Mouse (Mus musculus) Muller cell, postnatal 12 days (primary cell): ENCODE measurements around the gene Cfap54.
A peak's percentile ranks its signal among the peaks of the same experiment; 100 is the strongest.

Source experiments
- DNase-seq: peaks from one replicate; pipeline ENCODE4 v3.0.0-alpha.2; 2015; ENCODE audit errors: inconsistent ontology term

Gene Cfap54

DNA sequence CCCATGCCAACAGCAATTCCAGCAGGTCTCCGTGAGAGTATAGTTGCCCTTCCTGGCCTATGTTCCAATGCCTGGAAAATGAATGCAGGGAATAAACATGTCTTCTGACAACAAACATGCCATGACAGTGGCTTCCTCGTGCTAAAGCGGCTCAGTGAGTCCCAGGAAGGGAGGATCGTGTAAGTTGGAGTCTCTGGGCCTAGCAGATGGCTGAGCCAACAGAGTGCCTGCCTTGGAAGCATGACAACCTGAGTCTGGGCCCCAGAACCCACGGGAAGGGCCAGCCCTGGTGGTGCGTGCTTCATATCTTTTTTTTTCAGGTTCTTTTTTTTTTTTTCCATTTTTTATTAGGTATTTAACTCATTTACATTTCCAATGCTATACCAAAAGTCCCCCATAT, 27.6 kb downstream of the Cfap54 start:
- DNase-seq = no peak

- no peak for DNase-seq
Observed at GRCm38 (mm10) chr10:93053315-93053714, 28.1 kb downstream of the Cfap54 start.

GRCm38 (mm10) chr10:93051016-93051726, 30.2 kb downstream of the Cfap54 start:
- DNase-seq = peak; percentile 62

GRCm38 (mm10) chr10:93050571-93050970, 30.8 kb downstream of the Cfap54 start:
- DNase-seq = no peak

DNA sequence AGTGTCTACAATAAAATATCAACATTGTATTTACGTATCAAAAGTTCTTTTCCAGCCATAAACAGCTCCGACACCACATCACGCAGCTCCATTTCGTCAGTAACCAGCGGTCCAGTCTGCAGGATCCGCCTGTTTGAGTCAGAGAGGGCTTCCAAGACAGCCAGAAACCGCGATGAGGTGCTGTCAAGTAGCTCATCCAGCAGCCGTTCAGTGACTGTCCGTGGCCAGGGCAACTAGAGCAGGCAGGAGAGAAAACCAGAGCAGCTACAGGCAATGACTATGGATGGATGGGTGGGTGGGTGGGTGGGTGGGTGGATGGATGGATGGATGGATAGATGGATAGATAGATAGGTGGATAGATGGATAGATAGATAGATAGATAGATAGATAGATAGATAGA, 38.2 kb downstream of the Cfap54 start:
- no peak for DNase-seq

- DNase-seq = no peak
Observed at GRCm38 (mm10) chr10:93041850-93042249, 39.6 kb downstream of the Cfap54 start.

DNA sequence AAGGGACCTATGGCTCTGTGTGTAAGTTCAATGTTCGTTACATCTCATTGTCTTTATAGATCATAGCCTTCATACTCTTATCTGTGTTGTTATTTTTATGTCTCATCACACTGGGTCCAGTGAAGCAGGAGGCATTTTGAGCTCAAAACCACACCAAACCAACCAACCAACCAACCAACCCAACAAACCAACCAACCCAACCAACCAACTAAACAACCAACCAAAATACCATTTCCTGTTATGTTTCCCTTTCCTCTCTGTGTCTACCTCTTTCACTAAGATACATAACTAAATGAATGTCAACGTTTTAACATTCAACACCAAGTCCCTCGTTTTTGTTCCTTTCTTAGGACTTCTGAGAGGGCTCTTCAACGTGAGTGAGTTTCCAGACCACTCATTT, 40.0 kb downstream of the Cfap54 start:
- DNase-seq = no peak

DNA sequence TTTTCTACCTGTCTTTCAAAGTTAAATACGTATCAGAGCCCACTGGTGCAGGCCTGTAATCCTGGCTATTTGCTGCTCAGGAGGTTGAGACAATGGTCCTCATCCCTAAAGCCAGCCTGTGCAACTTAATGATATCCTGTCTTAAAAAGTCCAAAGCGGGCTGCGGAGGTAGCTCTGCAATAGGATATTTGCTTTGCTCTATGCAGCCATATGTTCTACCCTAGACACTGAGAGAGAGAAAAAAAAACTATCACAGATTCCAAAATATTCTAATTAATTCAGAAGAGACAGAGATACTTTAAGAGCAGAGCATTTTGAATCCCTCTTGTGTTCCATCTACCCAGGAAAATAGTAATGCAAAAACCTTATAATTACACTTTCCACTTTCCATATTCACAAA, 44.9 kb downstream of the Cfap54 start:
- no peak for DNase-seq

- DNase-seq = no peak
Observed at GRCm38 (mm10) chr10:93035489-93035888, 45.9 kb downstream of the Cfap54 start.

GRCm38 (mm10) chr10:93023295-93023694, 58.1 kb downstream of the Cfap54 start:
- no peak for DNase-seq

DNA sequence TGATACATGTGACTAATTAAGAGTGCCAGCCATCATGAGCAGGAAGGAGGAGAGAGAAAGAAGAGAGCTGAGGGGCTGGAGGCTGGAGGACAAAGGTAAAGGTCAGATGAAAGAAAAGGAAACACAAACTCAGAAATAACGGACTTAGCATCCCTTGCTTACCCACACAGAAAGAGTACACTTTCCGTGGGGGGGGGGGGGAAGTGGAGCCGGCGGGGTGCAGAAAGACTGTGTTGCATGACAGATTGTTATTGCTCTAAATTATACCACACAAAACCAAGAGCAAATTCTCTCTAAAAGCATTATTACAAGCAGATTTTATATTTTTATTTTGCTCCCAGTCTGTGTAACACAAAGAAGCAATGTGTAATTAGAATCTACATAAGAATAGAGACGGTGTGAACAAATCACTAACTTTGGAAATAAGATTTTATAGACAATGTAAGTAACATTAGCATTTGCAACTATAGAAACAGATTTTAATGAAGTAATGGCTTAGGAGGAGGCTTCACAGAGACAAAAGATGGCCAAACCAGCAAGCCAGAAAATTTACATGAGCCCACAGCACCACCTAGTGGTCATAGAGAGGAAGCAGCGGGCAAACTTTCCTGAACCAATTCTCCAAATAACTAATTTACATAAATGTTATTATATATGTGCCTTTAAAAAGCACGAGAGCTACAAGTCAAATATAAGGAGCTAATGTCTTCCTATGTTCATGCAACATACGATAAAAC, 67.2 kb downstream of the Cfap54 start:
- DNase-seq = peak; percentile 40

DNA sequence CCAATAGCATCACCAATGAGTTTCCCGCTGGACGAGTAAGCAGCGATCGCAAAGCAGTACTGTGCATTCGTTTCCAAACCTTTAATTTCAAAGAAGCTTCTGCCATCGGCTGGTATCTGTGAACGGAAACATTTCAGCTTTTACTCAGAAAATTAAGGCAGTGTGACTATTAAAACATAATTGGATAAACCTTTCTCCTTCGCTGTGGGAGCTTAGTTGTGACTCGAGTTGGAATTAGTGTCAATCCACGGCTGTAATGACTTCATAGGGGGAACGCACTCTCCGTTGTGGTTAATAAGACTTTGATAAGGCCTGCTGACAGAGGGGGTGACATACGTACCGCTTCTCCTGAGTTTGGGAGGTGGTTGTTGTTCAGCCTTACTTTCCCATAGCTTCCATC, 70.3 kb downstream of the Cfap54 start:
- no peak for DNase-seq

DNA sequence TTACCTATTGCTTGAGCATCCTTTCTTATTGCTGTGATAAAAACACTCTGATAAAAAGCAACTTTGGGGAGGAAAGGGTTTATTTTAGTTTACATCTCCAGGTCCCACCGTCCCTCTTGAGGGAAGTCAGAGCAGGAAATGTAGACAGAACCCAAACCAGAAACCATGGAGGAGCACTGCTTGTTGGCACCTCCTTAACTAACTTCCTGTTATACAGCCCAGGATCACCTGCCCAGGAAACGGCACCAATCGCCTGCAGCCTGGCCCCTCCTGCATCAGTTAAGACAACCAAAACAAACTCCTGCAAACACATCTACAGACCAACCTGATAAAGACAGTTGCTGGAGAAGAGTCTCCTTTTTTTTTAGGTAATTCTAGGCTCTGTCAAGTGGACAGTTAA, 74.4 kb downstream of the Cfap54 start:
- no peak for DNase-seq

- DNase-seq = no peak
Observed at GRCm38 (mm10) chr10:93006405-93006804, 75.0 kb downstream of the Cfap54 start.

GRCm38 (mm10) chr10:92998536-92998935, 82.9 kb downstream of the Cfap54 start:
- no peak for DNase-seq

DNA sequence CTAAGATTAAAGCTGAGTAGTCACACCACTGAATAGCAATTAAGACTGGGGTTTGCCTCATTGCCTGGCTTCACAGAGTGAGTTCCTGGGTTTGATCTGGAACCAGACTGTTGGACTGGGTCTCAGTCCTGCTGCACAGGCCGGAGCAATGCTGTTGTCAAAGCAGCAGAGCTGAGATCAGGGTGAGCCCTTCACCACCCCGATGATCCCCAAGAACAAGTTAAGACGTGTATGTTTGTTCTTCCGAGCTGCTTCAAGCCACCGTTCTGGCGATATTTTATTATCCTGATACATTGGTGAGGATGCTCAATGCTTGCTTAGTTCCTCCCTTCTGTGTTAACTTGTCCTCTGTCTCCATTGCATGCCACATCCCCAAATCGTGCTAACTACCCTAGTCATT, 86.2 kb downstream of the Cfap54 start:
- DNase-seq = no peak

- no peak for DNase-seq
Observed at GRCm38 (mm10) chr10:92994340-92994739, 87.1 kb downstream of the Cfap54 start.

DNA sequence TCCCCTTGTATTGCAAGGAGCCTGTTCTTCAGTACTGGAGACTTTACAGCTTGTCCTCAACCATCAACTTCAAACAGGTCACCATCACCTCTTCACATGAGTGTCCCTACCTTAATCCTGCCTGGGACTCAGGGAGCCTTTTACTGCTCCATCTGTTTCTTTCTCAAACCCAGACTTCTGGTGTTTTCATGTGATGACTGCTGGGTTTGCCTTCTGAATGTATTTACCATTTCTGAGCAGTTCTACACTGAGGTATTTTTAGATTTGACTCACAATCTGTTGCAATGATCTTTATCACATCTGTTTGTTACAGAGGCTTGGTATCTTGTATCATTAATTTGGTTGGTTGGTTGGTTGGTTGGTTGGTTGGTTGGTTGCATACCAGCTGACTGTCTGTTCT, 88.9 kb downstream of the Cfap54 start:
- DNase-seq = no peak

GRCm38 (mm10) chr10:92990576-92990975, 90.8 kb downstream of the Cfap54 start:
- DNase-seq = no peak

DNA sequence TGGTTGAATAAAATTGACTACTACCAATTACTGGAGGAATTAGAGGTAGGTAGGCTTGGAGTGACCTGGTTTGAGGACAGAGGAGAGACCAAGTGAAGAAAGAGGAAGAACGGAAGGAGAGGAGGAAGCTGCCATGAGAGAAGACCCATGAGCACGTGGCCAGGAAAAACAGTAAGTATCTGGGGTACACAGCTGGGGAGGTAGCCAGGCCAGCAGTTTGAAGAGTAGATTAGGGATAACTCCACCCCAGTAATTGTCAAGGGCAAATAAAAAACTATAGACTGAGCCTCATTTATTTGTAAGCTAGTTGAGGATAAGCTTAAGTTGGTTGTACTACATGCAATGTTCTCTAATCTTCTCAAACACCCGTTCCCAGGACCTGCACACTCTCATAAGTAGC, 116.3 kb downstream of the Cfap54 start:
- DNase-seq = no peak

GRCm38 (mm10) chr10:92950044-92950443, 131.4 kb downstream of the Cfap54 start:
- no peak for DNase-seq

GRCm38 (mm10) chr10:92942848-92943645, 138.4 kb downstream of the Cfap54 start:
- peak; percentile 80 for DNase-seq

DNA sequence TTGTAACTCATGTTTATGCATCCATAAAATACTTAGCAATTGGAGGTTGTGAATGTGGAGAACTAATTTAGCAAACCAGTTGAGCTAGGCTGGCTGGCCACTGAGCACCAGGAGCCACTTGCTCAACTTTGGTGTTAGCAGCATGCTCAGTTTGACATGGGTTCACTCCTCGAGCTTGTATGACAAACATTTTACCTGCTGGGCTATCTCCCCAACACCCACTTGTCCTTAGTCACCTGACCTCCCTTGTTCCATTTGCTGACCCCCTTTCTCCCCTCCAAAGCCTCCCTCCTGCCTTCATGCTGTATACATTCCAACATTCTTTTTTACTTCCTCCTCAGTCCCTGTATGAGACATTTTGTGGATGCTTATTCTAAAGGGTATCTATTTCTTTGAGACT, 139.8 kb downstream of the Cfap54 start:
- DNase-seq = no peak
